ENCODE assay signal across 27 mouse cellular contexts in the genomic region with DNA sequence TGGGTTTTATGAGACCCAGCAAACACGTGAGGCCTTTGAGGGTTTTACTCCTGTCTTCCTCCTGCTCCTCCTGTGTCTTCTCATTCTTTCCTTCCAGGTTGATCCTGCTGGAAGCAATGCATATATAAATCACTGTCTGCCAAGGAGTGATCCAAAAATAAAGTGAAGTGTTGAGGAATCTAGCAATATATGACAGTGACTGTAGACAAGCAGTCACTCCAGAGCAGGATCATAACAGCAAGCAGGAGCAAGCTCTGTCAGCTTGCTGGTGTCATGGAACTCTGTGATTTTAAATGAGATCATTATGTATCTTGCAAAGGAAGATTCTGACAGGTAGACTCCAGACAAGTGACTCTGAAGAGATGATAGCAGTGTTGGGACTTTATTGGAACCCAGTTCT.
A peak's percentile ranks its signal among the peaks of the same experiment; 100 is the strongest.
DNase-seq lines count a peak whose midpoint lies in the region; ATAC-seq lines count a peak whose summit lies in the region.
"Had no signal": no experiment of that assay in that cellular context is flagged by ENCODE, and none has a peak within 500 bp of the region (broad histone marks: within the 10 kb centered on the region; RNA-seq: fewer than 3 reads in every experiment).

No protein-coding gene starts in this region.

- no peak overlapping the region for H3K4me3 ChIP-seq in forebrain, embryonic 16.5 days (replicated peaks; ENCODE audit: low read length)
- H3K4me3 ChIP-seq in forebrain, embryonic 14.5 days (ENCODE audit: low read depth, low read length): no peak overlapping the region
- H3K4me3 ChIP-seq in midbrain, embryonic 10.5 days: no peak overlapping the region
- H3K4me3 ChIP-seq in midbrain, embryonic 15.5 days: no peak overlapping the region
- H3K4me3 ChIP-seq: embryonic facial prominence, embryonic 13.5 days; embryonic facial prominence, embryonic 15.5 days; erythroblast, embryonic 14.5 days; forebrain, embryonic 10.5 days; forebrain, embryonic 13.5 days had no signal

- no peak overlapping the region for H3K9ac ChIP-seq in forebrain, embryonic 16.5 days (replicated peaks; ENCODE audit: low read depth, low read length)
- H3K9ac ChIP-seq in forebrain, embryonic 14.5 days (ENCODE audit: low read length): no peak overlapping the region
- no peak overlapping the region for H3K9ac ChIP-seq in midbrain, embryonic 15.5 days
- H3K9ac ChIP-seq: embryonic facial prominence, embryonic 13.5 days; embryonic facial prominence, embryonic 15.5 days; forebrain, embryonic 13.5 days had no signal

- H3K4me1 ChIP-seq in forebrain, embryonic 16.5 days (replicated peaks; ENCODE audit: control insufficient read depth, insufficient read depth, low read length): peaks cover 3% of the 10 kb centered on the region; the same call in 1 of the 2 replicates
- H3K4me1 ChIP-seq in forebrain, embryonic 14.5 days (ENCODE audit: control insufficient read depth, insufficient read depth, low read length): no peaks in the 10 kb centered on the region
- peaks cover 16% of the 10 kb centered on the region for H3K4me1 ChIP-seq in midbrain, embryonic 10.5 days
- peaks cover 7% of the 10 kb centered on the region; the same call in 1 of the 2 replicates for H3K4me1 ChIP-seq in midbrain, embryonic 15.5 days
- H3K4me1 ChIP-seq: embryonic facial prominence, embryonic 13.5 days; embryonic facial prominence, embryonic 15.5 days had no signal

- H3K4me2 ChIP-seq in forebrain, embryonic 16.5 days (ENCODE audit: low read length): no peak overlapping the region
- no peak overlapping the region for H3K4me2 ChIP-seq in forebrain, embryonic 14.5 days (ENCODE audit: low read length)
- no peak overlapping the region for H3K4me2 ChIP-seq in midbrain, embryonic 15.5 days
- H3K4me2 ChIP-seq: embryonic facial prominence, embryonic 13.5 days; embryonic facial prominence, embryonic 15.5 days; forebrain, embryonic 13.5 days had no signal

- ATAC-seq in forebrain, embryonic 16.5 days: peak; percentile 40; the same call in 1 of the 2 replicates
- no peak for ATAC-seq in forebrain, embryonic 14.5 days
- peak; percentile 69 for ATAC-seq in frontal cortex, adult (ENCODE audit: low TSS enrichment)
- ATAC-seq in midbrain, embryonic 15.5 days (replicated peaks): no peak
- ATAC-seq: activated CD4-positive, CD25-positive, alpha-beta regulatory T cell, adult 4 months; CD4-positive, CD25-positive, alpha-beta regulatory T cell, adult 4 months; forebrain, embryonic 13.5 days; Patski had no signal

- no peak overlapping the region for H3K27ac ChIP-seq in forebrain, embryonic 16.5 days (ENCODE audit: low read length)
- H3K27ac ChIP-seq in forebrain, embryonic 14.5 days (ENCODE audit: low read depth, low read length): no peak overlapping the region
- peak overlapping the region; percentile 52; the same call in 1 of the 2 replicates for H3K27ac ChIP-seq in midbrain, embryonic 10.5 days (replicated peaks)
- no peak overlapping the region for H3K27ac ChIP-seq in midbrain, embryonic 15.5 days
- H3K27ac ChIP-seq: embryonic facial prominence, embryonic 13.5 days; embryonic facial prominence, embryonic 15.5 days; forebrain, embryonic 10.5 days; forebrain, embryonic 13.5 days had no signal

- 81% methylated on average over 1 of the region's 1 CpGs for WGBS in forebrain, embryonic 16.5 days
- 70% methylated on average over 1 of the region's 1 CpGs for WGBS in forebrain, embryonic 14.5 days
- 94% methylated on average over 1 of the region's 1 CpGs for WGBS in midbrain, embryonic 10.5 days
- 81% methylated on average over 1 of the region's 1 CpGs for WGBS in midbrain, embryonic 15.5 days

- H3K9me3 ChIP-seq in forebrain, embryonic 16.5 days (ENCODE audit: control insufficient read depth, low read length): no peaks in the 10 kb centered on the region
- H3K9me3 ChIP-seq in forebrain, embryonic 14.5 days (replicated peaks; ENCODE audit: control insufficient read depth, low read length): no peaks in the 10 kb centered on the region
- H3K9me3 ChIP-seq in midbrain, embryonic 10.5 days (replicated peaks): no peaks in the 10 kb centered on the region
- no peaks in the 10 kb centered on the region for H3K9me3 ChIP-seq in midbrain, embryonic 15.5 days
- H3K9me3 ChIP-seq: embryonic facial prominence, embryonic 13.5 days; embryonic facial prominence, embryonic 15.5 days; forebrain, embryonic 10.5 days; forebrain, embryonic 13.5 days; G1E had no signal

- no peak for DNase-seq in forebrain, embryonic 14.5 days (ENCODE audit: low spot score)
- no peak for DNase-seq in frontal cortex, postnatal 25 days (ENCODE audit: low spot score in 2 of 2)
- DNase-seq in midbrain, embryonic 10.5 days (ENCODE audit: low spot score): no peak
- DNase-seq: adrenal gland, adult 8-10 months; adrenal gland, postnatal 14 days; adrenal gland, postnatal 36 days; B cell, adult 2 months; cerebellum, adult 11 months; cerebellum, adult 18-20 months; cerebellum, adult 8-10 months; cerebellum, adult 9-11 months; cerebellum, postnatal 14 days; cerebellum, postnatal 36 days; embryo, embryonic 11 days had no signal

- H3K36me3 ChIP-seq in forebrain, embryonic 16.5 days (ENCODE audit: control insufficient read depth, insufficient read depth): no peaks in the 10 kb centered on the region
- no peaks in the 10 kb centered on the region for H3K36me3 ChIP-seq in forebrain, embryonic 14.5 days (ENCODE audit: control insufficient read depth, insufficient read depth, low read length)
- no peaks in the 10 kb centered on the region for H3K36me3 ChIP-seq in midbrain, embryonic 10.5 days
- H3K36me3 ChIP-seq in midbrain, embryonic 15.5 days (replicated peaks): no peaks in the 10 kb centered on the region
- H3K36me3 ChIP-seq: embryonic facial prominence, embryonic 13.5 days; embryonic facial prominence, embryonic 15.5 days; forebrain, embryonic 10.5 days; G1E had no signal

- H3K27me3 ChIP-seq in forebrain, embryonic 16.5 days (replicated peaks; ENCODE audit: control insufficient read depth, insufficient read depth, low read length): no peaks in the 10 kb centered on the region
- no peaks in the 10 kb centered on the region for H3K27me3 ChIP-seq in forebrain, embryonic 14.5 days (replicated peaks; ENCODE audit: control insufficient read depth, insufficient read depth, low read length)
- no peaks in the 10 kb centered on the region for H3K27me3 ChIP-seq in midbrain, embryonic 10.5 days (ENCODE audit: low read depth, poor library complexity, severe bottlenecking)
- H3K27me3 ChIP-seq in midbrain, embryonic 15.5 days (replicated peaks): no peaks in the 10 kb centered on the region
- H3K27me3 ChIP-seq: CH12.LX; embryonic facial prominence, embryonic 13.5 days; embryonic facial prominence, embryonic 15.5 days; forebrain, embryonic 13.5 days; Patski had no signal

Comparison
In these comparisons a context has a peak if more than half of its experiments do, and no peak if none do; other contexts are left out.
1. ATAC-seq: peak in forebrain, embryonic 16.5 days (single experiment) and frontal cortex, adult (single experiment); none in forebrain, embryonic 14.5 days (single experiment) and midbrain, embryonic 15.5 days (single experiment).